Mouse (Mus musculus): ENCODE results near the gene Spx. TPM values are rescaled to one million over a fixed set of nuclear protein-coding genes. Genes with fewer than 3 reads are reported as not detected.

Gene Spx
- polyA plus RNA-seq, 1 experiment = 0.32 TPM

DNA sequence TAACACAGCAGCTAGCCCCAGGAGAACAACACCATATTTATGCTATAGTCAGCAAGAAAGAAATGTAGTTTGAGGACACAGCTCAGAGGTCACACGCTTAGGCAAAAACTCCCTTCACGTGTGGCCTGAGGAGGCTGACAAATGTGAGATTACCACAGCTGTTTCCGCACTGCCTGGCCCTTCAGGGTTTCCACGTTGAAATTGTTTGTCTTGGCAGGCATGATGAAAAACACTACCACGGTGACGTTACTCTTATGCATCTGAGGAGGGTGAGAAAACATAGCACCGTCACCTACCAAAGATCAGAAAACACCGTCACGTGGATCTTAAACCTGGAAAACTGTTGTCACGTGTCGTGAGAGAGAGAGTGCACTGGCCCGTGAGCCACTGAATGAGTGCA, 38.1 kb downstream of the Spx start:
- no peaks in the 10 kb centered on the region for H3K79me2 ChIP-seq (ENCODE audit: control insufficient read depth, insufficient read depth)
- TF ChIP-seq MAX (IDR thresholded peaks at IDR 0.05) (no peak), USF1 (IDR thresholded peaks at IDR 0.05; ENCODE audit: low read depth) (no peak), CTCF (IDR thresholded peaks at IDR 0.05; ENCODE audit: control insufficient read depth, insufficient read depth, insufficient read length) (no peak), MYOD1 (IDR thresholded peaks at IDR 0.05; ENCODE audit: control insufficient read depth, insufficient read length, low read depth) (no peak), CEBPB (IDR thresholded peaks at IDR 0.05; ENCODE audit: low read depth) (no peak), MYOG (IDR thresholded peaks at IDR 0.05; ENCODE audit: control insufficient read depth, extremely low read depth, insufficient read length) (no peak), FOSL1 (IDR thresholded peaks at IDR 0.05; ENCODE audit: insufficient read depth, low read length, poor library complexity, severe bottlenecking) (no peak)
- H3K36me3 ChIP-seq (ENCODE audit: control insufficient read depth, insufficient read depth) = no peaks in the 10 kb centered on the region
- H3K4me3 ChIP-seq (ENCODE audit: insufficient read depth, poor library complexity, severe bottlenecking) = no peak overlapping the region
- no peaks in the 10 kb centered on the region for H3K27me3 ChIP-seq (ENCODE audit: control insufficient read depth, insufficient read depth, insufficient read length)
- no peaks in the 10 kb centered on the region for H3K79me3 ChIP-seq (ENCODE audit: low read depth)
- no peak overlapping the region for H3ac ChIP-seq (ENCODE audit: control insufficient read depth, insufficient read length, low read depth)

DNA sequence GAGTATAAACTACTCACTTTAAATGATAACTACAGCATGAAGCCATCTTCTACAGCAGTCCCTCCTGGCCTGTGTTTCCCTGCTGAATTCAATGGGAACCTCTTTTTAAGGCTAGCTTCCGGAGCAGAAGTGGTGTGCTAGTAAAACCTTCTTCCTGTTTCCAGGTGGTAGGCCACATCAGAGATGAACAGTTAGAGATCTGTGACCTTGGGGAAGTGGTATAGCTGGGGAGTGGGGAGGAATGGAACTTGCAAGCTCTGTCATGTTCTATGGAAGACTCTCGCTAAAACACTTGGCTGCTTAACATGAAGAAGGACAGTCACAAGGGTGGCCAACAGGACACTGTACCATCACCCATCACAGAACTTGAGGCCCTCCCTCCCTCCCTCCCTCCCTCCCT, 40.1 kb downstream of the Spx start:
- H3K36me3 ChIP-seq (ENCODE audit: control insufficient read depth, insufficient read depth) = no peaks in the 10 kb centered on the region
- no peak for TF ChIP-seq USF1 (IDR thresholded peaks at IDR 0.05; ENCODE audit: low read depth)
- no peak for TF ChIP-seq CEBPB (IDR thresholded peaks at IDR 0.05; ENCODE audit: low read depth)
- TF ChIP-seq MAX (IDR thresholded peaks at IDR 0.05) = no peak
- no peak for TF ChIP-seq MYOG (IDR thresholded peaks at IDR 0.05; ENCODE audit: control insufficient read depth, extremely low read depth, insufficient read length)
- no peak for TF ChIP-seq CTCF (IDR thresholded peaks at IDR 0.05; ENCODE audit: control insufficient read depth, insufficient read depth, insufficient read length)
- no peak for TF ChIP-seq MYOD1 (IDR thresholded peaks at IDR 0.05; ENCODE audit: control insufficient read depth, insufficient read length, low read depth)
- TF ChIP-seq FOSL1 (IDR thresholded peaks at IDR 0.05; ENCODE audit: insufficient read depth, low read length, poor library complexity, severe bottlenecking) = no peak
- H3ac ChIP-seq (ENCODE audit: control insufficient read depth, insufficient read length, low read depth) = no peak overlapping the region
- H3K27me3 ChIP-seq (ENCODE audit: control insufficient read depth, insufficient read depth, insufficient read length) = no peaks in the 10 kb centered on the region
- H3K4me3 ChIP-seq (ENCODE audit: insufficient read depth, poor library complexity, severe bottlenecking) = no peak overlapping the region
- H3K79me2 ChIP-seq (ENCODE audit: control insufficient read depth, insufficient read depth) = no peaks in the 10 kb centered on the region
- no peaks in the 10 kb centered on the region for H3K79me3 ChIP-seq (ENCODE audit: low read depth)

DNA sequence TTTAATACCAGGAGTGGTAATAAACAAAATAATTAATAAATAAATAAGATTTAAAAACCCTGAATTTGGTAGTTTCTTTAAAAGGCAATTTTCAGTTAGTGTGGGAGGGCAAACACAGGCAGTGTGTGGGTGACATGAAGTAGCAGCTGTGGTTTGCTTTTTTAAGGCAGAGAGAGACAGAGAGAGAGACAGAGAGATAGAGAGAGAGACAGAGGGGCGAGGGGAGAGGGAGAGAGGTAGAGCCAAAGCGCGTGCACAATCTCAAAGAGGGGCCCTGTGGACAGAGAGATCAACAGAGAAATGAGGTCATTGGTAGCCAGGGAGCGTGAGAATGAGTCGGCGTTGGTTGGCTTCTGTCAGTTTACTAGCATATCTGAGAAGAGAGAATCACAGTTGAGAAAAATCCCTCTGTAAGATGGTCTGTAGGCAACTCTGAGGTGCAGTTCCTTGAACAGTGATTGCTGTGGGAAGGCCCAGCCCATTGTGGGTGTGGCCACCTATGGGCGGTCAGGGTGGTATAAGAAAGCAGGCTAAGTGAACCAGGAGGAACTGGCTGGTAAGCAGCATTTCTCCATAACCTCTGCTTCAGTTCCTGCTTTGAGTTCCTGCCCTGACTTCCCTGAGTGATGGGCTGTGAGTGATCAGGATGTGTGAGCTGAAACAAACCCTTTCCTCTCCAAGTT, 42.2 kb downstream of the Spx start:
- H3K27me3 ChIP-seq (ENCODE audit: control insufficient read depth, insufficient read depth, insufficient read length) = no peaks in the 10 kb centered on the region
- H3K79me2 ChIP-seq (ENCODE audit: control insufficient read depth, insufficient read depth) = no peaks in the 10 kb centered on the region
- H3K79me3 ChIP-seq (ENCODE audit: low read depth) = no peaks in the 10 kb centered on the region
- no peaks in the 10 kb centered on the region for H3K36me3 ChIP-seq (ENCODE audit: control insufficient read depth, insufficient read depth)
- H3ac ChIP-seq (ENCODE audit: control insufficient read depth, insufficient read length, low read depth) = no peak overlapping the region
- no peak overlapping the region for H3K4me3 ChIP-seq (ENCODE audit: insufficient read depth, poor library complexity, severe bottlenecking)
- TF ChIP-seq MYOG (IDR thresholded peaks at IDR 0.05; ENCODE audit: control insufficient read depth, extremely low read depth, insufficient read length) = no peak
- no peak for TF ChIP-seq MYOD1 (IDR thresholded peaks at IDR 0.05; ENCODE audit: control insufficient read depth, insufficient read length, low read depth)
- TF ChIP-seq MAX (IDR thresholded peaks at IDR 0.05) = no peak
- TF ChIP-seq CTCF (IDR thresholded peaks at IDR 0.05; ENCODE audit: control insufficient read depth, insufficient read depth, insufficient read length) = no peak
- no peak for TF ChIP-seq FOSL1 (IDR thresholded peaks at IDR 0.05; ENCODE audit: insufficient read depth, low read length, poor library complexity, severe bottlenecking)
- no peak for TF ChIP-seq CEBPB (IDR thresholded peaks at IDR 0.05; ENCODE audit: low read depth)
- TF ChIP-seq USF1 (IDR thresholded peaks at IDR 0.05; ENCODE audit: low read depth) = no peak

DNA sequence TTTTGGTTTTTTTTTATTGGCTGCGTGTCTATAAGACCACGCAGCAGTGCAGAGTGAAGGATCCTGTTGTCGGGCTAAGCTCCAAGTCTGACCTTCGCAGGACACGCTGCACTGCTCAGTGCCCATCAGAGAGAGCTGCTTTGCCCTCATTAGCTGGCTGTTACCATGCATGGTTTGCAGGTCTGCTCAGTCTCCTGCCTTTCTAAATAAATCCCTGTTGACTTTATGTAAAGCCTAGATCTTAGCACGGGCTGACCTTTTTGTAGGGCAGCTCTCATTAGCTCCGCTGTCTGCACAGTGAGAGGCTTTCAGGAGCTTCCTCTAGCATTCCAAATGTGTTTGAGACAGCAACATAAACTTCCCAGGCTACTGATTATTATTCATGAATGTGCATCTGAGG, 44.8 kb downstream of the Spx start:
- Histone ChIP-seq H3K79me2 (ENCODE audit: control insufficient read depth, insufficient read depth) (no peaks in the 10 kb centered on the region), H3K4me3 (ENCODE audit: insufficient read depth, poor library complexity, severe bottlenecking) (no peak overlapping the region), H3K27me3 (ENCODE audit: control insufficient read depth, insufficient read depth, insufficient read length) (no peaks in the 10 kb centered on the region), H3K36me3 (ENCODE audit: control insufficient read depth, insufficient read depth) (no peaks in the 10 kb centered on the region), H3K79me3 (ENCODE audit: low read depth) (no peaks in the 10 kb centered on the region), H3ac (ENCODE audit: control insufficient read depth, insufficient read length, low read depth) (no peak overlapping the region)
- TF ChIP-seq CEBPB (IDR thresholded peaks at IDR 0.05; ENCODE audit: low read depth) (no peak), CTCF (IDR thresholded peaks at IDR 0.05; ENCODE audit: control insufficient read depth, insufficient read depth, insufficient read length) (no peak), FOSL1 (IDR thresholded peaks at IDR 0.05; ENCODE audit: insufficient read depth, low read length, poor library complexity, severe bottlenecking) (no peak), MYOG (IDR thresholded peaks at IDR 0.05; ENCODE audit: control insufficient read depth, extremely low read depth, insufficient read length) (no peak)

DNA sequence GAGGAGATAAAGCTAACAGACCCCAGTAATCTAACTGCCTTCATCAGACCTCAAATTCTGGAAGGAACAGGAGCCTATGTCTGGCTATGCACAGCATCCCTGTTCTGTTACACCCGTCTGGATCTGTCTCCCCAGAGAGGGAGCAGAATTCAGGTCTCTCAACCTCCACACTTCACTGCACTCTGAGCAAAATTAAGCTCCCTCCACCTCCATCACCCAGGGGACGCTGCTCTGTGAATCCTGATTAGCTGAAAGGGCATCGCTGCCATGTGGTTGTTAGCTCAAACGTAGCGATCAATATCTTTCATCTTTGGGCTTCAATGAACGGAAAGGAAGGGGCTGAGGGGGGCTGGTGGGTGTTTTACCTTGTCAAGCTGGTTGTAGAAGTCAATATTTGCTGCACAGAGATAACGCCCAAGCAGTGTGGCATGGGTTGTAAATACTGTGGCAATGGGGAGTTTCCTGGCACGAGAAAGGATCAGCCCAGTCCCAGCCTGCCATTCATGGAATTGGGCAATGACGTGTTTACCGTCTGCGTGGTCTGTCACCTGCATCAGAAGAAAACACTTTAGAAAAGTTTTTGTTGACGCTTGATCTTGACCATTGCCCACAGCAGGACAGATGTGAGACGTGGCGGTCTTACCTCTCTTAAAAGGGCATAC, 45.9 kb downstream of the Spx start:
- no peaks in the 10 kb centered on the region for H3K27me3 ChIP-seq (ENCODE audit: control insufficient read depth, insufficient read depth, insufficient read length)
- H3K79me2 ChIP-seq (ENCODE audit: control insufficient read depth, insufficient read depth) = no peaks in the 10 kb centered on the region
- H3ac ChIP-seq (ENCODE audit: control insufficient read depth, insufficient read length, low read depth) = no peak overlapping the region
- TF ChIP-seq FOSL1 (IDR thresholded peaks at IDR 0.05; ENCODE audit: insufficient read depth, low read length, poor library complexity, severe bottlenecking) = no peak
- no peak for TF ChIP-seq MYOD1 (IDR thresholded peaks at IDR 0.05; ENCODE audit: control insufficient read depth, insufficient read length, low read depth)
- H3K36me3 ChIP-seq (ENCODE audit: control insufficient read depth, insufficient read depth) = no peaks in the 10 kb centered on the region
- no peaks in the 10 kb centered on the region for H3K79me3 ChIP-seq (ENCODE audit: low read depth)
- H3K4me3 ChIP-seq (ENCODE audit: insufficient read depth, poor library complexity, severe bottlenecking) = no peak overlapping the region

DNA sequence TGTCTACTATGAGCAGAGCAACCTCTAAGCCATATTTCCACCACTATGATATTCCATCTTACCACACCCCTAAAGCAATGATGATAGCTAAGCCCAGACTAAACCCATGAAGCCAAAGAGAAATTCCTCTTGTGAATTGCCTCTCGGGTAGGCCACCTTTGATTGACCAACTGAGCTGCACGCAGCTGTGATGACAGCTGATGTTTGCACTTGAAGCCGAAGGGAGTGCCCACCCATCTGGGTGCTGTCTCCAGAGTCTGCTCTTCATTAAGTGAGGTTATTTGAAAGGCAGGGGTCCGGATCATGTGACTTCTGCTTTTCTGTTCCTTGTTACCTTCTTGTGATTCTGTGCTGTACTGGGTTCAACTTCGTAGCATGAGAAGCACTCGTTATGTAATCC, 49.0 kb downstream of the Spx start:
- TF ChIP-seq MAX (IDR thresholded peaks at IDR 0.05) (no peak), FOSL1 (IDR thresholded peaks at IDR 0.05; ENCODE audit: insufficient read depth, low read length, poor library complexity, severe bottlenecking) (no peak), USF1 (IDR thresholded peaks at IDR 0.05; ENCODE audit: low read depth) (no peak), MYOD1 (IDR thresholded peaks at IDR 0.05; ENCODE audit: control insufficient read depth, insufficient read length, low read depth) (no peak), CTCF (IDR thresholded peaks at IDR 0.05; ENCODE audit: control insufficient read depth, insufficient read depth, insufficient read length) (no peak), MYOG (IDR thresholded peaks at IDR 0.05; ENCODE audit: control insufficient read depth, extremely low read depth, insufficient read length) (no peak), CEBPB (IDR thresholded peaks at IDR 0.05; ENCODE audit: low read depth) (no peak)
- H3K79me3 ChIP-seq (ENCODE audit: low read depth) = no peaks in the 10 kb centered on the region
- no peaks in the 10 kb centered on the region for H3K79me2 ChIP-seq (ENCODE audit: control insufficient read depth, insufficient read depth)
- no peaks in the 10 kb centered on the region for H3K36me3 ChIP-seq (ENCODE audit: control insufficient read depth, insufficient read depth)
- H3K27me3 ChIP-seq (ENCODE audit: control insufficient read depth, insufficient read depth, insufficient read length) = no peaks in the 10 kb centered on the region
- H3K4me3 ChIP-seq (ENCODE audit: insufficient read depth, poor library complexity, severe bottlenecking) = no peak overlapping the region
- H3ac ChIP-seq (ENCODE audit: control insufficient read depth, insufficient read length, low read depth) = no peak overlapping the region
